Mouse (Mus musculus) megakaryocyte, embryonic 14.5 days (primary cell): Measurements from ENCODE around the gene Ptprg.

ENCODE experiments used
- FLI1 ChIP-seq: IDR thresholded peaks from 2 replicates; pipeline ENCODE4 v1.6.1; 2012; ENCODE audit warnings: low read length, inconsistent platforms, mixed read lengths
- GATA1 ChIP-seq: IDR thresholded peaks from 3 replicates; pipeline ENCODE4 v1.6.1; 2012; ENCODE audit warnings: mixed read lengths, low read length, inconsistent platforms, borderline replicate concordance

DNA sequence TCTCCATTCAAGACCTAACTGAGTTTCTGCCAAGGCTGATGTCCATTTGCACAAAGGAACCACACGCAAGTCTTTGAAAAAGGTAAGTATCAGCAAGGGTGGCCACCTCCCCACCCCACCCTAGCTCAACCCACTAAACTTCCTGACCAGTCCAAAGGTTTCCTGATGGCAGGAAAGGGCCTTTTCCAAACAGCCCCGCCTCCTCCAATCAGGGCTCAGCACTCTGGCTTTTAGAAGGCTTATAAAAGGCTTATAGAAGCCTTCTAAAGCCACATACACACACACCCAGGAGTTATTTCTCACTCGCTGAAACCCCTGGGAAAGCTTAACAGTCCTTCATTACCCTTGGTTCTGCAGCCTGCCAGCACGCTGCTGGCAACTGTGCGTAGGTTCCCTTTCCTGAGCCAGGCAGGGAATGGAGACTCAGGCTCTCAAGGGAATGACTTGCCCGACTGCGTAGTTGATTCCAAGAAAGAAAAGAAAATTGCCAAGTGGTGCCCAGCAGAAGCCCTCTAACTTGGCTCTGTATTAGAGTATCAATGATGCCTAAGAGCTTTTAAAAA lies 49.4 kb upstream of the Ptprg start:
- TF ChIP-seq GATA1 (no peak), FLI1 (no peak)
